Mouse (Mus musculus): Measurements from ENCODE around the gene Irf2. TPM values are rescaled to one million over a fixed set of nuclear protein-coding genes. Genes with fewer than 3 reads are reported as not detected.

The Irf2 gene
- total RNA-seq, 1 experiment: 2.6 TPM

GRCm38 (mm10) chr8:46818106-46818989 is 78.8 kb downstream of the Irf2 start:
- Histone ChIP-seq H3K27ac (ENCODE audit: insufficient read depth, low read depth, low read length, poor library complexity, severe bottlenecking) (no peak overlapping the region), H3K9me3 (ENCODE audit: control insufficient read depth, insufficient read depth, low read depth, low read length) (no peaks in the 10 kb centered on the region), H3K4me3 (ENCODE audit: insufficient read depth in 1 of 2, low read depth in 1 of 2, low read length in 2 of 2, poor library complexity in 1 of 2, severe bottlenecking in 1 of 2) (no peak overlapping the region), H3K36me3 (ENCODE audit: control insufficient read depth, insufficient read depth, low read length, poor library complexity, severe bottlenecking) (no peaks in the 10 kb centered on the region), H3K4me1 (ENCODE audit: control insufficient read depth in 2 of 2, insufficient read depth in 2 of 2, low read length in 2 of 2, poor library complexity in 1 of 2) (no peaks in the 10 kb centered on the region), H3K9ac (ENCODE audit: insufficient read depth, low read depth, low read length, poor library complexity, severe bottlenecking) (no peak overlapping the region)
- TF ChIP-seq CHD2 (IDR thresholded peaks at IDR 0.05; ENCODE audit: low read depth, low read length): no peak
- no peak for TF ChIP-seq ZNF384 (IDR thresholded peaks at IDR 0.05; ENCODE audit: low read depth, low read length)
- TF ChIP-seq HCFC1 (IDR thresholded peaks at IDR 0.05; ENCODE audit: borderline replicate concordance, insufficient read depth, low read length): no peak
- no peak for TF ChIP-seq ZC3H11A (IDR thresholded peaks at IDR 0.05; ENCODE audit: borderline replicate concordance, low read depth, low read length)
- no peak for TF ChIP-seq MAFK (IDR thresholded peaks at IDR 0.05; ENCODE audit: insufficient read depth, low read depth, low read length)
- no peak for DNase-seq (ENCODE audit: low read depth, low spot score)
- in situ Hi-C loops (cut with MboI; ENCODE audit: low sequenced_read_pairs in 2 of 2, unreplicated experiment in 2 of 2): no loop called here

DNA sequence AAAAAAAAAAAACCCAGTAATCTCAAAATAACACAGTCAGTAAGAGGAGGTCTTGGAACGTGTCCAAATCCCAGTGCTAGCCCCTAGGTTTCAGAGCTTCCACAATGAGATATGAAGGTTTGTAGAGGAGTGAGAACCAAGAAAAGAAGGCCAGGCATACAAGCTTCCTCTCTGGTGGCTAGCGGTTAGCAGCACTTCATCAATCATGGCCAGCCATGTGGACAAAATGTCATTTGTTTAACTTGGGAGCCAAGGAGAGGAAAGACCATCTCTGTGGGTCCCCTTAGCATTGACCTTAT is 79.4 kb downstream of the Irf2 start:
- no peak overlapping the region for H3K4me3 ChIP-seq (ENCODE audit: insufficient read depth in 1 of 2, low read depth in 1 of 2, low read length in 2 of 2, poor library complexity in 1 of 2, severe bottlenecking in 1 of 2)
- DNase-seq (ENCODE audit: low read depth, low spot score): no peak
- H3K9me3 ChIP-seq (ENCODE audit: control insufficient read depth, insufficient read depth, low read depth, low read length): no peaks in the 10 kb centered on the region
- H3K27ac ChIP-seq (ENCODE audit: insufficient read depth, low read depth, low read length, poor library complexity, severe bottlenecking): no peak overlapping the region
- no peaks in the 10 kb centered on the region for H3K36me3 ChIP-seq (ENCODE audit: control insufficient read depth, insufficient read depth, low read length, poor library complexity, severe bottlenecking)
- H3K9ac ChIP-seq (ENCODE audit: insufficient read depth, low read depth, low read length, poor library complexity, severe bottlenecking): no peak overlapping the region
- TF ChIP-seq CHD2 (IDR thresholded peaks at IDR 0.05; ENCODE audit: low read depth, low read length): no peak
- TF ChIP-seq ZNF384 (IDR thresholded peaks at IDR 0.05; ENCODE audit: low read depth, low read length): 0 out of 2 replicates have a peak, but pooled peaks have one; percentile 59
- no peaks in the 10 kb centered on the region for H3K4me1 ChIP-seq (ENCODE audit: control insufficient read depth in 2 of 2, insufficient read depth in 2 of 2, low read length in 2 of 2, poor library complexity in 1 of 2)
- in situ Hi-C loops (cut with MboI; ENCODE audit: low sequenced_read_pairs in 2 of 2, unreplicated experiment in 2 of 2): no loop called here

DNA sequence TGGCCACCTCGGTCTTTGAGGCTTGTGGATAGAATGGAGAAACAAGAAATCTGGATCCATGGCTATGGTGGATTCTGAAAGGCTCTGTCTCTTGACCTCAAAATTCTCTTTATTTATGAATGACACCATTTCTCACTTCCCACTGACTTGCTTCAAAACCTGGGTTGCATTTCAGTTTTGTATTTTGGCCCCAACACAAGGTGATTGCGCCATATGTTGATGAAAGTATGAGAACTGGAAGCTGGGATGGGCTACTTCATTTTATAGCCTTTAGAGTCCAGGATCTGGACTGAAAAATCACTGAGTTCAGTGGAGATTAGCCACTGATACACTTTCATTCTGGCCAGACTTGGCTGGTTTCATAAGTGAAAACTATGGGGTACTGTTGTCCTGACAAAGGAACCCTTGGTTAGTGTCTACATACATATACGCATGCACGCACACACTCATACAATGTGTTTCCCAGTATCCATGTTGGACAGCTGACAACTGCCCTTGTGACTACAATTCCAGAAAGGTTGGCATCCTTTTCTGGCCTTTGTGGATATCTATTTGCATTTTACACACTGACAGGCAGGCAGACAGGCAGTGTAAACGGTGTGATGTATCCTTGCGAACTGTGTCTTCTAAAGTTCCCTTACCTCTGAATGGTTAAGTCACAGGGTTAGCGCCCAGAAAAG is 89.3 kb downstream of the Irf2 start:
- in situ Hi-C loops (cut with MboI; ENCODE audit: low sequenced_read_pairs in 2 of 2, unreplicated experiment in 2 of 2): no loop called here
- TF ChIP-seq ZNF384 (IDR thresholded peaks at IDR 0.05; ENCODE audit: low read depth, low read length): no peak

DNA sequence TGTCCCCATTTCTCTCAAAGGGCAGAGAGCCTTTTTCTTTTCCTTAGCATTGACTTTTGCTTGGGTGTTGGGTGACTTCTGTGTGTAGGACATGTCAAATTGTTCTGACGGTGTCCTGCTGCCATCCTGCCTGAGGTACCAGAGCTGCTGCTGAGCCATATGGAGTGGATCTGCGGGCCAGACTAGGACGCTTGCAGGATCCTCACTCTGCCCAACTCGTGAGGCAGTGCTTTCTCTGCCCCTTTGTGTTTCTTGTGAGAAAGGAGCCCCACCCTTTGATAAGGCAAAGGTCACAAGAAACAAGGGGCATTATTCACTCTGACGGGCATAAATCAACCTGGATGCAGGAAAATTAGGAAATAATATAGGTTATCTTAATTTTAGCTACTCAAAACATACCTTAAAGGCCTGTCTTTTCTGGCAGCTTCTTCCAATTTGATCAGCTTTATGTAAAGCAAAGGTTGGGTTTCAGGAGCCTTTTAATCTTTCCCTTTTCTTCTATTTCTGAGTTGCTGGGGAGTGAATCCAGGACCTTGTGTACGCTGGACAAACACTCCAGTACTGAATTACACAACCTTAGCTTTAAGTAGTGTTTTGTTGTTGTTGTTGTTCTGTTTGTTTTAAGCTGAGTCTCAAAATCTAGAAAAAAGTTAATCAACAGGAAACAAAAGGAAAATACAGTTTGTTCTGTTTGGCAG is 90.0 kb downstream of the Irf2 start:
- no peaks in the 10 kb centered on the region for H3K36me3 ChIP-seq (ENCODE audit: control insufficient read depth, insufficient read depth, low read length, poor library complexity, severe bottlenecking)
- DNase-seq (ENCODE audit: low read depth, low spot score): no peak
- no peak overlapping the region for H3K9ac ChIP-seq (ENCODE audit: insufficient read depth, low read depth, low read length, poor library complexity, severe bottlenecking)
- H3K4me1 ChIP-seq (ENCODE audit: control insufficient read depth in 2 of 2, insufficient read depth in 2 of 2, low read length in 2 of 2, poor library complexity in 1 of 2): 0 out of 4 replicates have a peak, but pooled peaks cover 0 to 3% of the 10 kb centered on the region in 2 experiments
- no peak overlapping the region for H3K27ac ChIP-seq (ENCODE audit: insufficient read depth, low read depth, low read length, poor library complexity, severe bottlenecking)
- in situ Hi-C loops (cut with MboI; ENCODE audit: low sequenced_read_pairs in 2 of 2, unreplicated experiment in 2 of 2): no loop called here
- H3K4me3 ChIP-seq (ENCODE audit: insufficient read depth in 1 of 2, low read depth in 1 of 2, low read length in 2 of 2, poor library complexity in 1 of 2, severe bottlenecking in 1 of 2): no peak overlapping the region
- no peaks in the 10 kb centered on the region for H3K9me3 ChIP-seq (ENCODE audit: control insufficient read depth, insufficient read depth, low read depth, low read length)
- TF ChIP-seq HCFC1 (IDR thresholded peaks at IDR 0.05; ENCODE audit: borderline replicate concordance, insufficient read depth, low read length): no peak
- no peak for TF ChIP-seq ZC3H11A (IDR thresholded peaks at IDR 0.05; ENCODE audit: borderline replicate concordance, low read depth, low read length)
- no peak for TF ChIP-seq MAFK (IDR thresholded peaks at IDR 0.05; ENCODE audit: insufficient read depth, low read depth, low read length)
- no peak for TF ChIP-seq ZNF384 (IDR thresholded peaks at IDR 0.05; ENCODE audit: low read depth, low read length)
- TF ChIP-seq CHD2 (IDR thresholded peaks at IDR 0.05; ENCODE audit: low read depth, low read length): no peak

More for the DNA sequence above, 89.3 kb downstream of the Irf2 start:
- H3K27ac ChIP-seq (ENCODE audit: insufficient read depth, low read depth, low read length, poor library complexity, severe bottlenecking): no peak overlapping the region
- no peaks in the 10 kb centered on the region for H3K4me1 ChIP-seq (ENCODE audit: control insufficient read depth in 2 of 2, insufficient read depth in 2 of 2, low read length in 2 of 2, poor library complexity in 1 of 2)
- H3K4me3 ChIP-seq (ENCODE audit: insufficient read depth in 1 of 2, low read depth in 1 of 2, low read length in 2 of 2, poor library complexity in 1 of 2, severe bottlenecking in 1 of 2): no peak overlapping the region
- H3K36me3 ChIP-seq (ENCODE audit: control insufficient read depth, insufficient read depth, low read length, poor library complexity, severe bottlenecking): no peaks in the 10 kb centered on the region
- H3K9me3 ChIP-seq (ENCODE audit: control insufficient read depth, insufficient read depth, low read depth, low read length): no peaks in the 10 kb centered on the region
- H3K9ac ChIP-seq (ENCODE audit: insufficient read depth, low read depth, low read length, poor library complexity, severe bottlenecking): no peak overlapping the region
- no peak for DNase-seq (ENCODE audit: low read depth, low spot score)
